Mouse (Mus musculus) spleen, adult 2 months (tissue): Measurements from ENCODE around the gene Cc2d1a. TPM values are rescaled to one million over a fixed set of nuclear protein-coding genes. Genes with fewer than 3 reads are reported as not detected.

Source experiments
- DNase-seq, 2 experiments: peaks; one replicate each; pipeline versions ENCODE4 v3.0.0 to v3.0.0-alpha.2; 2012 to 2021; ENCODE audit warnings: low spot score in 2 of 2, low read depth in 1 of 2
- H3K27ac ChIP-seq: fragments of 200-500 bp; 2 replicates; pipeline ENCODE4 v1.5.1; 2012; ENCODE audit warnings: low read length, inconsistent platforms; ENCODE audit not compliant: insufficient read depth
- H3K27me3 ChIP-seq: fragments of 200-500 bp; 2 replicates; pipeline ENCODE4 v1.6.1; 2012; ENCODE audit warnings: mild to moderate bottlenecking, moderate library complexity, low read length, inconsistent platforms; ENCODE audit not compliant: control insufficient read depth, insufficient read depth
- H3K36me3 ChIP-seq: fragments of 200-500 bp; 2 replicates; pipeline ENCODE4 v1.6.1; 2012; ENCODE audit warnings: mild to moderate bottlenecking, low read length, inconsistent platforms; ENCODE audit not compliant: control insufficient read depth, insufficient read depth
- H3K4me1 ChIP-seq: fragments of 200-500 bp; 2 replicates; pipeline ENCODE4 v1.6.1; 2011; ENCODE audit warnings: inconsistent platforms; ENCODE audit not compliant: control insufficient read depth, insufficient read depth, insufficient read length
- H3K4me3 ChIP-seq: fragments of 200-500 bp; 2 replicates; pipeline ENCODE4 v1.5.1; 2011; ENCODE audit warnings: mild to moderate bottlenecking, inconsistent platforms; ENCODE audit not compliant: insufficient read depth, insufficient read length; ENCODE audit errors: extremely low read depth
- CTCF ChIP-seq: fragments of 200-500 bp; IDR thresholded peaks from 2 replicates; pipeline ENCODE4 v1.5.1; 2011; ENCODE audit warnings: mild to moderate bottlenecking, inconsistent platforms; ENCODE audit not compliant: insufficient read depth, insufficient read length, insufficient replicate concordance; ENCODE audit errors: extremely low read depth
- POLR2A ChIP-seq: fragments of 200-500 bp; IDR thresholded peaks from 2 replicates; pipeline ENCODE4 v1.6.1; 2011; ENCODE audit warnings: low read depth, low read length, inconsistent platforms
- WGBS: fragments of 180-500 bp; shearing (Covaris S2); methylation state at CpG from one replicate; pipeline ENCODE4 v1.1.7; 2018; 5-methylcytosine and 5-hydroxymethylcytosine counted together
- polyA plus RNA-seq: library from polyadenylated mRNA; depleted of rRNA; stranded (reverse); fragments of >200 nt; gene quantifications from 2 replicates; pipeline ENCODE4 v1.2.3, GENCODE M21; 2012

The Cc2d1a gene
- polyA plus RNA-seq, 1 experiment = 21.0 TPM

- no peak overlapping the region for H3K27ac ChIP-seq
- DNase-seq = no peak
- peaks cover 6% of the 10 kb centered on the region for H3K36me3 ChIP-seq
- peaks cover 7% of the 10 kb centered on the region; the same call in 1 of the 2 replicates for H3K4me1 ChIP-seq
- H3K4me3 ChIP-seq = no peak overlapping the region
- WGBS = 48% methylated on average over 8 of the region's 8 CpGs
- H3K27me3 ChIP-seq = no peaks in the 10 kb centered on the region
- no peak for TF ChIP-seq POLR2A
- no peak for TF ChIP-seq CTCF
These were observed 19.5 kb downstream of the Cc2d1a start for GRCm38 (mm10) chr8:84128277-84128676.

- H3K27ac ChIP-seq = peak overlapping the region; percentile 58
- WGBS = 28% methylated on average over 17 of the region's 17 CpGs
These were observed 20.4 kb downstream of the Cc2d1a start for GRCm38 (mm10) chr8:84127202-84127901.

GRCm38 (mm10) chr8:84126742-84127141 lies 21.0 kb downstream of the Cc2d1a start:
- H3K27me3 ChIP-seq = no peaks in the 10 kb centered on the region
- TF ChIP-seq CTCF = no peak
- TF ChIP-seq POLR2A = no peak
- peak overlapping the region; percentile 58; the same call in 1 of the 2 replicates for H3K27ac ChIP-seq
- 25% methylated on average over 2 of the region's 2 CpGs for WGBS
- DNase-seq = no peak
- no peak overlapping the region for H3K4me3 ChIP-seq
- no peaks in the 10 kb centered on the region for H3K36me3 ChIP-seq
- no peaks in the 10 kb centered on the region; the same call in 1 of the 2 replicates for H3K4me1 ChIP-seq

More at GRCm38 (mm10) chr8:84127202-84127901, 20.4 kb downstream of the Cc2d1a start:
- Histone ChIP-seq H3K4me3 (peak overlapping the region; percentile 11; the same call in 1 of the 2 replicates), H3K4me1 (peaks cover under 1% of the 10 kb centered on the region; the same call in 1 of the 2 replicates), H3K27me3 (no peaks in the 10 kb centered on the region), H3K36me3 (no peaks in the 10 kb centered on the region)
- DNase-seq = no peak
- TF ChIP-seq CTCF = no peak

DNA sequence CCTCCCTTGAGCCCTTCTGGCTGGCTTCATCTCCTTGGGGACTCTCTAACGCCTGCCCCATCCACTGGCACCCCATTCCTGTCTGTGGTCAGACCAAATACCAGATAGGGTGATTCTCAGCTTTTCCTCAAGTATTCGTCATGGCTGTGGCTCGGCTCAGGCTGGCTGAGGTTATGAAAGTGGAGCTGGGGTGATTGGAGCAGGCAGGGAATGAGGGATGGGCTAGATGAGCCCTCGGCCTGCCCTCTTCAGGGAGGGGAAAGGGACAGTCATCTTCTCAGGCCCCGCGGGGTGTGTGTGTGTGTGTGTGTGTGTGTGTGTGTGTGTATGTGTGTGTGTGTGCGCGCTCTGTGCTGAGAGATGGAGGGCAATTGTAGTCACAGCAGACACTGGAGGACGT lies 22.1 kb downstream of the Cc2d1a start, which contains the start of gene Podnl1:
TSS of gene Podnl1 (plus strand) at position 334 of the 400 bp plus-strand sequence.
- Histone ChIP-seq H3K27me3 (no peaks in the 10 kb centered on the region), H3K4me1 (no peaks in the 10 kb centered on the region), H3K27ac (peak within 1 kb of the TSS; percentile 12; the same call in 1 of the 2 replicates), H3K4me3 (no peak within 1 kb of the TSS), H3K36me3 (no peaks in the 10 kb centered on the region)
- WGBS = 65% methylated on average over 9 of the region's 9 CpGs
- no peak for TF ChIP-seq CTCF
- DNase-seq = no peak

- 91% methylated on average over 3 of the region's 3 CpGs for WGBS
These were observed 25.6 kb downstream of the Cc2d1a start for GRCm38 (mm10) chr8:84122151-84122550.

DNA sequence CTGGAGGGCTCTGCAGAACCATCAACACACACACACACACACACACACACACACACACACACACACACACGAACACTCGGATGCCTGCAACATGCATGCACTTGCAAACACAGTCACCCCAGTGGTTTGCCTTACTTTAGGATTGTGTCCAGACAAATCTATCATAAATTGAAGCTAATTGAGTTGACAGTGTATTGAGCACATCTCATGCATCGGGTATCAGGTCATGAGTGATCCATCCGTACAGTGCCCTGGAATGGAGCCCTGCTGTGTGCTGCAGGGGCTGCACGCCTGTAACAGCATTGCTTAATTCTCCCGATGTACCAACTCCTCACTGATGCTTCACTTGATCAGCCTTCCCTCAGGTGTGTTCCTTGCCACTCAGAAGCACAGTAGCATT lies 32.1 kb downstream of the Cc2d1a start:
- TF ChIP-seq POLR2A (no peak), CTCF (no peak)
- no peak for DNase-seq
- H3K4me3 ChIP-seq = no peak overlapping the region
- no peaks in the 10 kb centered on the region for H3K36me3 ChIP-seq
- WGBS = 92% methylated on average over 6 of the region's 6 CpGs
- no peaks in the 10 kb centered on the region for H3K4me1 ChIP-seq
- H3K27ac ChIP-seq = no peak overlapping the region
- no peaks in the 10 kb centered on the region for H3K27me3 ChIP-seq

More at GRCm38 (mm10) chr8:84122151-84122550, 25.6 kb downstream of the Cc2d1a start:
- H3K36me3 ChIP-seq = no peaks in the 10 kb centered on the region
- H3K4me3 ChIP-seq = no peak overlapping the region
- no peaks in the 10 kb centered on the region for H3K27me3 ChIP-seq
- no peak for DNase-seq
- TF ChIP-seq POLR2A (no peak), CTCF (no peak)
- H3K4me1 ChIP-seq = no peaks in the 10 kb centered on the region
- H3K27ac ChIP-seq = no peak overlapping the region

DNA sequence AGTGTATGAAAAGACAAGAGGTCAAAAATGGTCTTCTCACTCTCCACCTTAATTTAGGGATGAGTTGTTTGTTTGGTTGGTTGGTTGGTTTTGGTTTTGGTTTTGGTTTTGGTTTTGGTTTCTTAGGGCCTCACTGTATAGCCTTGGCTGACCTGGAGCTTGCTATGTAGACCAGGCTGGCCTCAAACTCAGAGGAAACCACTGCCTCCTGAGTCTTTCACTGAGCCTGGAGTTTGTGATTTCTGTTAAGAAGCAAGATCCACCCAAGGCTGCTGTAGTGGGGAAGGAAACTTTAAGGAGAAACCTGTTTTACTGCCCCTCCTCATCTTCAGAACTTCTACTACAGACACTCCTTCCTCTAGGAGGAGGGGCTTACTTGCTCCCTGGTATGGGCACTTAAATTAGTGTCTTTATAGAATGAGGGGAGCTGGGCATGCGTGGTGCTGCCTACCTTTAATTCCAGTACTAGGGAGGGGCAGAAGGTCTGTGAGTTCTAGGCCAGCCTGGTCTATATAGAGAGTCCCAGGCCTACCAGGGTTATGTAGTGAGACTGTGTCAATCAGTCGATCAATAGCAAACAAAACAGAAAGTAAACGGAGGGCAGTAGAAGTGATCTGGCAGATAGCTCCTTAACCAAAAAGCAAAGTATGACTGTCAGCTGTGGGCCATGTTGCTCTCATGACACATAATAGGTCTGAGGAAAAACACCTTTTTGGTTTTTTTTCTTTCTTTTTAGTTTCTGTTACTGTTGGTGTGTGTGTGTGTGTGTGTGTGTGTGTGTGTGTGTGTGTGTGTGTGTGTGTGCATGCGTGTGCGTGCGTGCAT lies 41.3 kb downstream of the Cc2d1a start:
- WGBS = 93% methylated on average over 6 of the region's 6 CpGs
- Histone ChIP-seq H3K27ac (no peak overlapping the region), H3K27me3 (no peaks in the 10 kb centered on the region), H3K36me3 (peaks cover 6% of the 10 kb centered on the region), H3K4me3 (no peak overlapping the region), H3K4me1 (peaks cover 10% of the 10 kb centered on the region; the same call in 1 of the 2 replicates)
- no peak for TF ChIP-seq POLR2A
- no peak for DNase-seq
